39 mouse cellular contexts compared by ENCODE assay signal in genomic region chr2:69230137-69230536, GRCm38 (mm10). TPM values are rescaled to one million over a fixed set of nuclear protein-coding genes. Genes with fewer than 3 reads are reported as not detected.
"Had no signal": no experiment of that assay in that cellular context is flagged by ENCODE, and none has a peak within 500 bp of the region (broad histone marks: within the 10 kb centered on the region; RNA-seq: fewer than 3 reads in every experiment).

No protein-coding gene starts in this region.

- H3K36me3 ChIP-seq: heart, embryonic 10.5 days; heart, embryonic 12.5 days; hindbrain, embryonic 10.5 days; hindbrain, embryonic 12.5 days; limb, embryonic 13.5 days; limb, embryonic 15.5 days; liver, embryonic 13.5 days; liver, embryonic 15.5 days had no signal

- H3K27me3 ChIP-seq: heart, embryonic 12.5 days; hindbrain, embryonic 12.5 days; limb, embryonic 13.5 days; limb, embryonic 15.5 days; liver, embryonic 13.5 days; liver, embryonic 15.5 days had no signal

- DNase-seq: gastrocnemius, postnatal 14 days; gastrocnemius, postnatal 36 days; heart, adult 18-20 months; heart, postnatal 10 days; heart, postnatal 4 days; kidney, adult 11 months; kidney, adult 2 months; kidney, postnatal 14 days; kidney, postnatal 36 days; layer of hippocampus, adult 9-11 months; layer of hippocampus, postnatal 36 days; left cerebral cortex, postnatal 4 days; liver, embryonic 13.5 days had no signal

- H3K4me3 ChIP-seq: heart, embryonic 10.5 days; heart, embryonic 12.5 days; hindbrain, embryonic 10.5 days; hindbrain, embryonic 12.5 days; limb, embryonic 13.5 days; limb, embryonic 15.5 days; liver, embryonic 13.5 days; liver, embryonic 15.5 days had no signal

- ATAC-seq: hindbrain, embryonic 16.5 days; inflammation-experienced regulatory T-cells, adult 6 months had no signal

- H3K4me2 ChIP-seq: heart, embryonic 12.5 days; hindbrain, embryonic 12.5 days; hindbrain, embryonic 14.5 days; limb, embryonic 13.5 days; limb, embryonic 15.5 days; liver, embryonic 11.5 days; liver, embryonic 13.5 days; liver, embryonic 15.5 days had no signal

- H3K9me3 ChIP-seq: heart, embryonic 10.5 days; heart, embryonic 12.5 days; hindbrain, embryonic 10.5 days; hindbrain, embryonic 12.5 days; limb, embryonic 13.5 days; limb, embryonic 15.5 days; liver, embryonic 13.5 days; liver, embryonic 15.5 days had no signal

- H3K9ac ChIP-seq: heart, embryonic 12.5 days; hindbrain, embryonic 12.5 days; hindbrain, embryonic 14.5 days; limb, embryonic 13.5 days; limb, embryonic 15.5 days; liver, embryonic 13.5 days; liver, embryonic 15.5 days had no signal

- H3K4me1 ChIP-seq: heart, embryonic 10.5 days; hindbrain, embryonic 10.5 days; hindbrain, embryonic 12.5 days; limb, embryonic 13.5 days; limb, embryonic 15.5 days; liver, embryonic 13.5 days; liver, embryonic 15.5 days had no signal

- H3K27ac ChIP-seq: heart, embryonic 10.5 days; hindbrain, embryonic 10.5 days; hindbrain, embryonic 12.5 days; hindbrain, embryonic 14.5 days; limb, embryonic 13.5 days; limb, embryonic 15.5 days; liver, embryonic 13.5 days; liver, embryonic 15.5 days had no signal

RNA-seq across cellular contexts. Expression of gene G6pc2, which starts 19.3 kb away (rescaled TPM):
- total RNA-seq: gastrocnemius, adult 18-20 months; gastrocnemius, adult 8-10 months; gastrocnemius, postnatal 14 days; gastrocnemius, postnatal 36 days; heart, adult 18-20 months; heart, adult 8-10 months; heart, postnatal 10 days; heart, postnatal 25 days; heart, postnatal 4 days; layer of hippocampus, adult 18-20 months; layer of hippocampus, adult 8-10 months; layer of hippocampus, postnatal 14 days; layer of hippocampus, postnatal 36 days; left cerebral cortex, adult 18-20 months; left cerebral cortex, adult 8-10 months; left cerebral cortex, postnatal 10 days; left cerebral cortex, postnatal 25 days; left cerebral cortex, postnatal 4 days had no signal
- polyA plus RNA-seq: gonadal fat pad, adult 2 months; heart, embryonic 10.5 days; heart, embryonic 12.5 days; heart, embryonic 14.5 days; heart, embryonic 16.5 days; hindbrain, embryonic 10.5 days; inflammation-experienced regulatory T-cells, adult 6 months; large intestine, adult 2 months; limb, embryonic 13.5 days; limb, embryonic 15.5 days; liver, embryonic 11.5 days; liver, embryonic 13.5 days; liver, embryonic 15.5 days had no signal
